In the genomic region with DNA sequence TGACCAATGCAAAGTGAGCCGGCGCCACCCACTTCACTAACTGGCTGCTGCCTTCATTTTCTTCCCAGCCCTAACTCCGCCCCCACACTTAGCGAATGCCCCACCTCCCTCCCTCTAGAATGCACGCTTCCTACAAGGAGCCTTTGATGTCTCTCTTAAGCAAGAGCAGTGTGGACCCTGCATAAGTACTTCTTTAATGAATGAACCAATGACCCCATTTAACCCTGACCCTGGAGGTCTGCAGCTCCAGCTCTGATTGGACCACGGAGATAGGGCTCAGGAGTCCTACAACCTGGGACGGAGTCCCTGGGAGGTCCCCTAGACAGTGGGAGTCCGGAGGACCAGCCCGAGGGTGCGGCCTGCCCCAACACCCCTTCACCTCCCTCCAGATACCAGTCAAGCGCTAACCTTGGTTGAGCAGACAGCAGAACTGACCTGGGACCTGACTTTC, we compare ENCODE assay signal across 9 mouse cellular contexts.
A peak's percentile ranks its signal among the peaks of the same experiment; 100 is the strongest.
DNase-seq lines count a peak whose midpoint lies in the region; ATAC-seq lines count a peak whose summit lies in the region.
"Had no signal": no experiment of that assay in that cellular context is flagged by ENCODE, and none has a peak within 500 bp of the region (broad histone marks: within the 10 kb centered on the region; RNA-seq: fewer than 3 reads in every experiment).

No protein-coding gene starts in this region.

- peaks cover 40% of the 10 kb centered on the region for H3K27me3 ChIP-seq in kidney, embryonic 14.5 days (ENCODE audit: control insufficient read depth, insufficient read depth, low read length)
- H3K27me3 ChIP-seq in embryonic facial prominence, embryonic 11.5 days (ENCODE audit: control insufficient read depth, insufficient read depth, low read length), result peaks cover 11% of the 10 kb centered on the region

- H3K4me2 ChIP-seq in kidney, embryonic 14.5 days (replicated peaks; ENCODE audit: low read depth, low read length), result peak overlapping the region; percentile 10; the same call in 1 of the 2 replicates
- peak overlapping the region; percentile 23; the same call in 1 of the 2 replicates for H3K4me2 ChIP-seq in embryonic facial prominence, embryonic 11.5 days (ENCODE audit: low read depth, low read length)
- H3K4me2 ChIP-seq: stomach, embryonic 15.5 days had no signal

- under 1% methylated on average over 11 of the region's 11 CpGs for WGBS in kidney, embryonic 14.5 days
- 3% methylated on average over 11 of the region's 11 CpGs for WGBS in embryonic facial prominence, embryonic 11.5 days

- H3K4me3 ChIP-seq in kidney, embryonic 14.5 days (ENCODE audit: low read length), result no peak overlapping the region
- no peak overlapping the region for H3K4me3 ChIP-seq in embryonic facial prominence, embryonic 11.5 days (ENCODE audit: low read depth, low read length)
- H3K4me3 ChIP-seq: heart, adult 2 months; stomach, embryonic 15.5 days had no signal

- peaks cover 7% of the 10 kb centered on the region; the same call in 1 of the 2 replicates for H3K4me1 ChIP-seq in kidney, embryonic 14.5 days (ENCODE audit: control insufficient read depth, insufficient read depth, low read length)
- peaks cover 3% of the 10 kb centered on the region for H3K4me1 ChIP-seq in embryonic facial prominence, embryonic 11.5 days (ENCODE audit: control insufficient read depth, insufficient read depth, low read length)

- H3K9ac ChIP-seq in kidney, embryonic 14.5 days (ENCODE audit: low read depth, low read length), result no peak overlapping the region
- no peak overlapping the region for H3K9ac ChIP-seq in embryonic facial prominence, embryonic 11.5 days (replicated peaks; ENCODE audit: low read length)
- H3K9ac ChIP-seq: stomach, embryonic 15.5 days had no signal

- no peak overlapping the region for H3K27ac ChIP-seq in kidney, embryonic 14.5 days (ENCODE audit: low read depth, low read length)
- H3K27ac ChIP-seq in embryonic facial prominence, embryonic 11.5 days (replicated peaks; ENCODE audit: low read depth, low read length), result 0 out of 2 replicates have a peak overlapping the region, but pooled peaks have one; percentile 4
- H3K27ac ChIP-seq: heart, adult 2 months; stomach, embryonic 15.5 days had no signal

- no peaks in the 10 kb centered on the region for H3K9me3 ChIP-seq in kidney, embryonic 14.5 days (ENCODE audit: control insufficient read depth, low read length)
- H3K9me3 ChIP-seq in embryonic facial prominence, embryonic 11.5 days (replicated peaks; ENCODE audit: control insufficient read depth, low read length), result no peaks in the 10 kb centered on the region
- H3K9me3 ChIP-seq: stomach, embryonic 15.5 days had no signal

- peak; percentile 60 for ATAC-seq in kidney, embryonic 14.5 days (ENCODE audit: low FRiP score, low TSS enrichment)
- 0 out of 2 replicates have a peak, but pooled peaks have one; percentile 54 for ATAC-seq in embryonic facial prominence, embryonic 11.5 days (replicated peaks; ENCODE audit: insufficient number of reproducible peaks, low FRiP score, low TSS enrichment, low read depth)

- H3K36me3 ChIP-seq in kidney, embryonic 14.5 days (ENCODE audit: control insufficient read depth, insufficient read depth, low read length), result no peaks in the 10 kb centered on the region
- H3K36me3 ChIP-seq in embryonic facial prominence, embryonic 11.5 days (replicated peaks; ENCODE audit: control insufficient read depth, insufficient read depth, low read depth, low read length), result no peaks in the 10 kb centered on the region
- H3K36me3 ChIP-seq: stomach, embryonic 15.5 days had no signal

- DNase-seq in kidney, postnatal 36 days, result no peak
- peak; percentile 75 for DNase-seq in R1 (ENCODE audit: low read depth, low spot score)
- DNase-seq in embryonic facial prominence, embryonic 11.5 days (ENCODE audit: low spot score), result peak; percentile 74
- peak; percentile 11 for DNase-seq in lung, postnatal 36 days
- DNase-seq in spleen, adult 18-20 months, result no peak
- DNase-seq in gastrocnemius, postnatal 4 days (ENCODE audit: low spot score in 2 of 2), result no peak
- DNase-seq: heart, adult 2 months had no signal

Comparison
In these comparisons a context has a peak if more than half of its experiments do, and no peak if none do; other contexts are left out.
1. DNase-seq: peak in R1 (single experiment), embryonic facial prominence, embryonic 11.5 days (single experiment) and lung, postnatal 36 days (single experiment); none in kidney, postnatal 36 days (0 of 2), spleen, adult 18-20 months (0 of 2) and gastrocnemius, postnatal 4 days (0 of 2).